Mouse (Mus musculus) lung, adult 2 months (tissue): ENCODE results near the gene Zfp488.

Experiments used
- CTCF ChIP-seq: fragments of 200-500 bp; IDR thresholded peaks from 2 replicates; pipeline ENCODE4 v1.5.1; 2011; ENCODE audit warnings: mild to moderate bottlenecking, low read length, control low read depth; ENCODE audit not compliant: insufficient read depth
- POLR2A ChIP-seq: fragments of 200-500 bp; IDR thresholded peaks from 2 replicates; pipeline ENCODE4 v1.6.1; 2011; ENCODE audit warnings: low read depth, mild to moderate bottlenecking, control low read depth, low read length, borderline replicate concordance; ENCODE audit errors: extremely low read depth

DNA sequence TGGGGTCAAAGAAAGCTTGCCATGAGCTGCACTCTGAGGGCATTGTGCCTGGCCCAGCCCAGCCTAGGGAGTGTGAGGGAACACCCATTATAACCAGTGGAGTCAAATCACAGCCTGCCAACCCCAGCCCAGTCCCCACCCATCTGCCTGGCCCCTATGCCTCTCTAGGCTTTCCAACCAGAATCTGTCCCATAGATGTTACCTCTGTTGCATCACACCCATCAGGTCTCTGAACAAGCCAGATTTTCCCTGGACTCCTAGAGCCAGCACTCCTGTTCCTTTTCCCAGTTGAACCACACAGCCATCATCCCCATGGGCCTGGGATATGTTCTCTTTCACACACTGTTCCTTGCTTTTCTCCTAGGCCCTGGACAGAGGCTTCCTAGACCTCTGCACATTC, 22.9 kb upstream of the Zfp488 start:
- no peak for TF ChIP-seq CTCF
- no peak for TF ChIP-seq POLR2A
